Mouse (Mus musculus) midbrain, embryonic 14.5 days (tissue): ENCODE data around the gene Cenpe. TPM values are rescaled to one million over a fixed set of nuclear protein-coding genes. Genes with fewer than 3 reads are reported as not detected.
A peak's percentile ranks its signal among the peaks of the same experiment; 100 is the strongest.

Experiments used
- ATAC-seq: fragments of 200-750 bp; cut with Nextera tagmentation; 2 replicates; pipeline ENCODE4 v1.8.0; 2017; ENCODE audit warnings: moderate number of reproducible peaks, moderate library complexity; ENCODE audit not compliant: low FRiP score, low TSS enrichment
- DNase-seq: peaks from one replicate; pipeline ENCODE4 v3.0.0-alpha.2; 2015
- H3K27ac ChIP-seq: fragments of 300-500 bp; sonication (generic); replicated peaks from 2 replicates; pipeline ENCODE4 v1.5.1; 2014; ENCODE audit warnings: mild to moderate bottlenecking, low read depth, low read length, moderate library complexity
- H3K27me3 ChIP-seq: fragments of 300-500 bp; sonication (generic); 2 replicates; pipeline ENCODE4 v1.6.1; 2014; ENCODE audit warnings: low read length, control low read depth, mixed read lengths; ENCODE audit not compliant: control insufficient read depth, insufficient read depth
- H3K36me3 ChIP-seq: fragments of 300-500 bp; sonication (generic); 2 replicates; pipeline ENCODE4 v1.6.1; 2014; ENCODE audit warnings: low read length, control low read depth; ENCODE audit not compliant: control insufficient read depth, insufficient read depth
- H3K4me1 ChIP-seq: fragments of 300-500 bp; sonication (generic); 2 replicates; pipeline ENCODE4 v1.6.1; 2014; ENCODE audit warnings: mild to moderate bottlenecking, antibody characterized with exemption, low read length, control low read depth; ENCODE audit not compliant: control insufficient read depth, insufficient read depth
- H3K4me2 ChIP-seq: fragments of 300-500 bp; sonication (generic); 2 replicates; pipeline ENCODE4 v1.6.1; 2014; ENCODE audit warnings: mild to moderate bottlenecking, low read length, moderate library complexity
- H3K4me3 ChIP-seq: fragments of 300-500 bp; sonication (generic); replicated peaks from 2 replicates; pipeline ENCODE4 v1.5.1; 2014; ENCODE audit warnings: low read depth, low read length
- H3K9ac ChIP-seq: fragments of 300-500 bp; sonication (generic); replicated peaks from 2 replicates; pipeline ENCODE4 v1.6.1; 2014; ENCODE audit warnings: mild to moderate bottlenecking, low read length, moderate library complexity
- H3K9me3 ChIP-seq: fragments of 300-500 bp; sonication (generic); 2 replicates; pipeline ENCODE4 v1.6.1; 2016; ENCODE audit warnings: low read length, control low read depth, mixed read lengths; ENCODE audit not compliant: control insufficient read depth
- WGBS: fragments of 180-500 bp; shearing (Covaris S2); extraction: QIAGEN DNeasy Blood & Tissue Kit; methylation state at CpG from one replicate; pipeline ENCODE4 v1.1.7; 2014; 5-methylcytosine and 5-hydroxymethylcytosine counted together
- polyA plus RNA-seq: library from polyadenylated mRNA; unstranded; fragments of >200 nt; fragmentation: Nextera tagmentation; extraction: Ambion mirVana; gene quantifications from 2 replicates; pipeline ENCODE4 v1.2.1, GENCODE M21; 2014

Gene Cenpe
- polyA plus RNA-seq, 1 experiment from 2014 or later, result 7.9 TPM

DNA sequence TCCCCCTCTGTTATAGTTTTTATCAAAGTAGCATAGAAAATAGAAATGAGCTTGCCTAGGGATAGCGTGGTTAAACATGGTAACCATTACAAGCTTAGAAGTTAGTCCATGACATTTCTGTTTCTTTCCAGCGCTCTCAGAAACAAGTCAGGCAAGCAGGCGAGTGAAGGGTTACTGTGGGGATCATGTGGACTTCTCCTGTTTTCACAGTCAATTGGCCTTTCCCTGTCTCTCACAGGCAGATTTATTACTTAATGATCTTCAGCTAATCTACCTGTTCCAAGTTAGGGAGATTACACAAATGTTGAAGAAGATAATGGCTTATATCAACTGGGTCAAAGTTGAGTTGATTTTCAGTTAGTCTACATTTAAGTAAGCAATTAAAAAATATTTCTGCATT, 20.1 kb downstream of the Cenpe start:
- Histone ChIP-seq H3K4me1 (no peaks in the 10 kb centered on the region), H3K27ac (no peak overlapping the region), H3K4me3 (no peak overlapping the region), H3K4me2 (no peak overlapping the region), H3K9me3 (no peaks in the 10 kb centered on the region), H3K36me3 (peaks cover 35% of the 10 kb centered on the region), H3K27me3 (no peaks in the 10 kb centered on the region), H3K9ac (no peak overlapping the region)
- 93% methylated on average over 3 of the region's 3 CpGs for WGBS
- no peak for ATAC-seq
- DNase-seq, result no peak

GRCm38 (mm10) chr3:135245733-135246132, 33.4 kb downstream of the Cenpe start:
- ATAC-seq (no peak), DNase-seq (peak; percentile 52)
- Histone ChIP-seq H3K4me2 (no peak overlapping the region), H3K9ac (no peak overlapping the region), H3K4me3 (no peak overlapping the region), H3K36me3 (peaks cover 35% of the 10 kb centered on the region), H3K27me3 (no peaks in the 10 kb centered on the region), H3K4me1 (no peaks in the 10 kb centered on the region), H3K9me3 (no peaks in the 10 kb centered on the region), H3K27ac (no peak overlapping the region)

DNA sequence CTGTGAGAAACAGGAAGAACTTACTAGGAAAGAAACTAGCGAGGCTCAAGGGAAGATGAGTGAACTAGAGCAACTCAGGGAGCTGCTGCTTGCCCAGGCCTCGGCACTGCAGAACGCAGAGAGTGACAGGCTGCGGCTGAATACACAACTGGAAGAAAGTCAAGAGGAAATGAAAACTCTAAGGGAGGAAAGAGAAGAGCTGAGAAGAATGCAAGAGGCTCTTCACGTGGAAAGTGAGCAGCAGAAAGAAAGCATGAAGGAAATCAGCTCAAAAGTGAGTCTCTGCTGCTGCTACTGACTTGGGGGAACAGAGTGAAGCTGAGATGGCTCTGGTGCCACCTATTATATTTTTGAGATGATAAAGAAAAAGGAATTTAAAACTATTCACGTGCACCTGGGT, 34.5 kb downstream of the Cenpe start:
- no peak overlapping the region for H3K9ac ChIP-seq
- ATAC-seq (no peak), DNase-seq (no peak)
- no peaks in the 10 kb centered on the region for H3K4me1 ChIP-seq
- H3K4me3 ChIP-seq, result no peak overlapping the region
- no peak overlapping the region for H3K4me2 ChIP-seq
- WGBS, result 97% methylated on average over 6 of the region's 6 CpGs
- peaks cover 32% of the 10 kb centered on the region for H3K36me3 ChIP-seq
- no peak overlapping the region for H3K27ac ChIP-seq
- no peaks in the 10 kb centered on the region for H3K9me3 ChIP-seq
- H3K27me3 ChIP-seq, result no peaks in the 10 kb centered on the region

DNA sequence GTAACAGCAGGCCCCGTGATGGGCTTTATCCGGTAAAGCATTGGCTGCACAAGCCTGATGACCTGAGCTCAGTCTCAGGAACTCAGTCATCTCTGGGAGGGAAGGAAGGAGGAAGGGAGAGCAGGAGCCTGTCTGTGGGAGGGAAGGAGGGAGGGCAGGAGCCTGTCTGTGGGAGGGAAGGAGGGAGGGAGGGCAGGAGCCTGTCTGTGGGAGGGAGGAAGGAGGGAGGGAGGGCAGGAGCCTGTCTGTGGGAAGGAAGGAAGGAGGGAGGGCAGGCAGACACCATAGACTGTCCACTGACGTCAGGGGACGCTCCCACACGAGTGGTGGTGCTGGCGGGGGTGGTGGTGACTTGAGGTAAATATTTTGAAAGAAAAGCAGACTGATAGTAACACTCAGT, 36.8 kb downstream of the Cenpe start:
- ATAC-seq (peak; percentile 86), DNase-seq (peak; percentile 4)
- H3K4me1 ChIP-seq, result no peaks in the 10 kb centered on the region
- no peak overlapping the region for H3K27ac ChIP-seq
- H3K27me3 ChIP-seq, result no peaks in the 10 kb centered on the region
- WGBS, result 80% methylated on average over 6 of the region's 6 CpGs
- H3K9ac ChIP-seq, result no peak overlapping the region
- H3K36me3 ChIP-seq, result peaks cover 23% of the 10 kb centered on the region
- no peak overlapping the region for H3K4me3 ChIP-seq
- H3K9me3 ChIP-seq, result no peaks in the 10 kb centered on the region
- H3K4me2 ChIP-seq, result no peak overlapping the region

GRCm38 (mm10) chr3:135251825-135252224, 39.5 kb downstream of the Cenpe start:
- DNase-seq (no peak), ATAC-seq (no peak)
- Histone ChIP-seq H3K9ac (no peak overlapping the region), H3K27ac (no peak overlapping the region), H3K9me3 (no peaks in the 10 kb centered on the region), H3K4me1 (no peaks in the 10 kb centered on the region), H3K27me3 (no peaks in the 10 kb centered on the region), H3K4me3 (no peak overlapping the region), H3K4me2 (no peak overlapping the region), H3K36me3 (peaks cover 29% of the 10 kb centered on the region)
- 93% methylated on average over 6 of the region's 6 CpGs for WGBS

- DNase-seq (no peak), ATAC-seq (no peak)
- H3K9ac ChIP-seq, result no peak overlapping the region
- no peaks in the 10 kb centered on the region for H3K4me1 ChIP-seq
- peaks cover 17% of the 10 kb centered on the region; the same call in 1 of the 2 replicates for H3K36me3 ChIP-seq
- H3K9me3 ChIP-seq, result no peaks in the 10 kb centered on the region
- H3K4me2 ChIP-seq, result no peak overlapping the region
- no peak overlapping the region for H3K27ac ChIP-seq
- H3K27me3 ChIP-seq, result no peaks in the 10 kb centered on the region
- no peak overlapping the region for H3K4me3 ChIP-seq
Measured at GRCm38 (mm10) chr3:135254784-135255183, 42.4 kb downstream of the Cenpe start.

GRCm38 (mm10) chr3:135258919-135259318, 46.6 kb downstream of the Cenpe start:
- no peak overlapping the region for H3K4me3 ChIP-seq
- ATAC-seq, result no peak
- H3K27me3 ChIP-seq, result no peaks in the 10 kb centered on the region
- DNase-seq, result no peak
- no peaks in the 10 kb centered on the region for H3K9me3 ChIP-seq
- WGBS, result 86% methylated on average over 10 of the region's 10 CpGs
- peaks cover 27% of the 10 kb centered on the region; the same call in 1 of the 2 replicates for H3K36me3 ChIP-seq
- H3K4me1 ChIP-seq, result no peaks in the 10 kb centered on the region
- no peak overlapping the region for H3K4me2 ChIP-seq
- no peak overlapping the region for H3K27ac ChIP-seq
- H3K9ac ChIP-seq, result no peak overlapping the region

GRCm38 (mm10) chr3:135260233-135260632, 47.9 kb downstream of the Cenpe start:
- H3K9me3 ChIP-seq, result no peaks in the 10 kb centered on the region
- WGBS, result 83% methylated on average over 7 of the region's 7 CpGs
- DNase-seq, result no peak
- peaks cover 29% of the 10 kb centered on the region; the same call in 1 of the 2 replicates for H3K36me3 ChIP-seq
- H3K4me1 ChIP-seq, result no peaks in the 10 kb centered on the region
- H3K27me3 ChIP-seq, result no peaks in the 10 kb centered on the region
- H3K9ac ChIP-seq, result no peak overlapping the region
- H3K4me2 ChIP-seq, result no peak overlapping the region
- ATAC-seq, result no peak
- no peak overlapping the region for H3K4me3 ChIP-seq
- H3K27ac ChIP-seq, result no peak overlapping the region

- Histone ChIP-seq H3K9ac (no peak overlapping the region), H3K27ac (no peak overlapping the region), H3K27me3 (no peaks in the 10 kb centered on the region), H3K4me2 (no peak overlapping the region), H3K9me3 (no peaks in the 10 kb centered on the region), H3K4me1 (no peaks in the 10 kb centered on the region), H3K4me3 (no peak overlapping the region), H3K36me3 (peaks cover 5% of the 10 kb centered on the region; the same call in 1 of the 2 replicates)
- ATAC-seq (no peak), DNase-seq (no peak)
- WGBS, result 89% methylated on average over 5 of the region's 5 CpGs
Measured at GRCm38 (mm10) chr3:135268616-135269015, 56.3 kb downstream of the Cenpe start.
